Mouse (Mus musculus): ENCODE results near the gene Ngp. TPM values are rescaled to one million over a fixed set of nuclear protein-coding genes. Genes with fewer than 3 reads are reported as not detected.
A peak's percentile ranks its signal among the peaks of the same experiment; 100 is the strongest.
"Not testable (repeated sequence)": the region's sequence is repeated elsewhere in the genome, so short reads cannot be mapped to it uniquely, and the experiment has no call there.

The Ngp gene
- polyA plus RNA-seq (2015; fragmentation: Nextera tagmentation; extraction: Ambion mirVana), result 4.2 and 9.6 TPM in 2 replicates

GRCm38 (mm10) chr9:110419511-110420112, at the start of gene Ngp:
TSS of gene Ngp (plus strand) at chr9:110419747.
- Histone ChIP-seq H3K4me1 (no peaks in the 10 kb centered on the region), H3K4me2 (no peak within 1 kb of the TSS), H3K4me3 (no peak within 1 kb of the TSS), H3K9ac (no peak within 1 kb of the TSS), H3K27me3 (no peaks in the 10 kb centered on the region), H3K27ac (no peak within 1 kb of the TSS), H3K9me3 (no peaks in the 10 kb centered on the region), H3K36me3 (no peaks in the 10 kb centered on the region)
- WGBS, result 85% methylated on average over 12 of the region's 12 CpGs
- no peak for ATAC-seq (ENCODE audit: insufficient number of reproducible peaks, low FRiP score, low TSS enrichment, low read depth)

GRCm38 (mm10) chr9:110369860-110370259, 49.7 kb upstream of the Ngp start:
- H3K9ac ChIP-seq, result no peak overlapping the region
- no peak for ATAC-seq (ENCODE audit: insufficient number of reproducible peaks, low FRiP score, low TSS enrichment, low read depth)
- peaks cover 43% of the 10 kb centered on the region for H3K36me3 ChIP-seq
- no peak overlapping the region for H3K4me2 ChIP-seq
- H3K27ac ChIP-seq, result no peak overlapping the region
- H3K4me1 ChIP-seq, result no peaks in the 10 kb centered on the region
- 59% methylated on average over 3 of the region's 3 CpGs for WGBS
- no peaks in the 10 kb centered on the region for H3K9me3 ChIP-seq
- no peak overlapping the region for H3K4me3 ChIP-seq
- H3K27me3 ChIP-seq, result no peaks in the 10 kb centered on the region

- no peak overlapping the region for H3K27ac ChIP-seq
- H3K27me3 ChIP-seq, result no peaks in the 10 kb centered on the region
- H3K36me3 ChIP-seq, result peaks cover 56% of the 10 kb centered on the region
- no peak overlapping the region for H3K4me3 ChIP-seq
- 89% methylated on average over 13 of the region's 13 CpGs for WGBS
- H3K4me2 ChIP-seq, result no peak overlapping the region
- H3K9me3 ChIP-seq, result no peaks in the 10 kb centered on the region
- no peak for ATAC-seq (ENCODE audit: insufficient number of reproducible peaks, low FRiP score, low TSS enrichment, low read depth)
- H3K9ac ChIP-seq, result no peak overlapping the region
- no peaks in the 10 kb centered on the region for H3K4me1 ChIP-seq
Observed at GRCm38 (mm10) chr9:110373871-110374270, 45.7 kb upstream of the Ngp start.

GRCm38 (mm10) chr9:110375668-110376067, 43.9 kb upstream of the Ngp start:
- peaks cover 65% of the 10 kb centered on the region for H3K36me3 ChIP-seq
- H3K27ac ChIP-seq, result no peak overlapping the region
- H3K4me2 ChIP-seq, result no peak overlapping the region
- no peak for ATAC-seq (ENCODE audit: insufficient number of reproducible peaks, low FRiP score, low TSS enrichment, low read depth)
- H3K4me3 ChIP-seq, result no peak overlapping the region
- no peaks in the 10 kb centered on the region for H3K27me3 ChIP-seq
- no peaks in the 10 kb centered on the region for H3K9me3 ChIP-seq
- no peaks in the 10 kb centered on the region for H3K4me1 ChIP-seq
- H3K9ac ChIP-seq, result no peak overlapping the region
- 88% methylated on average over 3 of the region's 3 CpGs for WGBS

GRCm38 (mm10) chr9:110377655-110378054, 41.9 kb upstream of the Ngp start:
- H3K4me1 ChIP-seq; H3K9ac ChIP-seq; H3K27ac ChIP-seq; H3K9me3 ChIP-seq; H3K4me3 ChIP-seq; H3K27me3 ChIP-seq; ATAC-seq (ENCODE audit: insufficient number of reproducible peaks, low FRiP score, low TSS enrichment, low read depth); H3K4me2 ChIP-seq: not testable (repeated sequence)
- 85% methylated on average over 15 of the region's 15 CpGs for WGBS
- peaks cover 72% of the 10 kb centered on the region for H3K36me3 ChIP-seq

GRCm38 (mm10) chr9:110379361-110379760, 40.2 kb upstream of the Ngp start:
- Histone ChIP-seq H3K9ac (no peak overlapping the region), H3K4me3 (no peak overlapping the region), H3K9me3 (no peaks in the 10 kb centered on the region), H3K4me2 (no peak overlapping the region), H3K27ac (no peak overlapping the region), H3K27me3 (no peaks in the 10 kb centered on the region), H3K36me3 (peaks cover 77% of the 10 kb centered on the region), H3K4me1 (peaks cover 3% of the 10 kb centered on the region; the same call in 1 of the 2 replicates)
- no peak for ATAC-seq (ENCODE audit: insufficient number of reproducible peaks, low FRiP score, low TSS enrichment, low read depth)
- 90% methylated on average over 8 of the region's 8 CpGs for WGBS

GRCm38 (mm10) chr9:110380662-110381061, 38.9 kb upstream of the Ngp start:
- H3K27ac ChIP-seq, result no peak overlapping the region
- 0 out of 2 replicates have a peak overlapping the region, but pooled peaks have one; percentile 3 for H3K4me2 ChIP-seq
- no peak for ATAC-seq (ENCODE audit: insufficient number of reproducible peaks, low FRiP score, low TSS enrichment, low read depth)
- WGBS, result 45% methylated on average over 21 of the region's 21 CpGs
- no peak overlapping the region for H3K9ac ChIP-seq
- peaks cover 88% of the 10 kb centered on the region for H3K36me3 ChIP-seq
- no peak overlapping the region for H3K4me3 ChIP-seq
- H3K4me1 ChIP-seq, result peaks cover 3% of the 10 kb centered on the region; the same call in 1 of the 2 replicates
- no peaks in the 10 kb centered on the region for H3K27me3 ChIP-seq
- H3K9me3 ChIP-seq, result no peaks in the 10 kb centered on the region

- Histone ChIP-seq H3K36me3 (peaks cover 90% of the 10 kb centered on the region), H3K27me3 (no peaks in the 10 kb centered on the region), H3K27ac (no peak overlapping the region), H3K9me3 (no peaks in the 10 kb centered on the region), H3K4me1 (peaks cover 3% of the 10 kb centered on the region; the same call in 1 of the 2 replicates), H3K9ac (no peak overlapping the region), H3K4me2 (no peak overlapping the region), H3K4me3 (no peak overlapping the region)
- ATAC-seq (ENCODE audit: insufficient number of reproducible peaks, low FRiP score, low TSS enrichment, low read depth), result no peak
- 76% methylated on average over 12 of the region's 12 CpGs for WGBS
Observed at GRCm38 (mm10) chr9:110381292-110381691, 38.3 kb upstream of the Ngp start.

- Histone ChIP-seq H3K9ac (no peak overlapping the region), H3K4me2 (no peak overlapping the region), H3K27me3 (no peaks in the 10 kb centered on the region), H3K27ac (no peak overlapping the region), H3K36me3 (peaks cover 92% of the 10 kb centered on the region), H3K9me3 (no peaks in the 10 kb centered on the region), H3K4me3 (no peak overlapping the region), H3K4me1 (peaks cover 3% of the 10 kb centered on the region; the same call in 1 of the 2 replicates)
- whole genome bisulfite sequencing, result 82% methylated on average over 7 of the region's 7 CpGs
- no peak for ATAC-seq (ENCODE audit: insufficient number of reproducible peaks, low FRiP score, low TSS enrichment, low read depth)
Observed at GRCm38 (mm10) chr9:110384369-110384929, 35.1 kb upstream of the Ngp start.

GRCm38 (mm10) chr9:110388011-110388410, 31.5 kb upstream of the Ngp start:
- Histone ChIP-seq H3K9me3 (no peaks in the 10 kb centered on the region), H3K9ac (no peak overlapping the region), H3K4me1 (no peaks in the 10 kb centered on the region), H3K4me2 (no peak overlapping the region), H3K27ac (no peak overlapping the region), H3K36me3 (peaks cover 99% of the 10 kb centered on the region), H3K4me3 (no peak overlapping the region), H3K27me3 (no peaks in the 10 kb centered on the region)
- 94% methylated on average over 7 of the region's 7 CpGs for WGBS
- no peak for ATAC-seq (ENCODE audit: insufficient number of reproducible peaks, low FRiP score, low TSS enrichment, low read depth)

- Histone ChIP-seq H3K9me3 (no peaks in the 10 kb centered on the region), H3K4me2 (no peak overlapping the region), H3K36me3 (peaks cover 90% of the 10 kb centered on the region), H3K4me1 (no peaks in the 10 kb centered on the region), H3K9ac (no peak overlapping the region), H3K4me3 (no peak overlapping the region), H3K27me3 (no peaks in the 10 kb centered on the region), H3K27ac (no peak overlapping the region)
- 95% methylated on average over 3 of the region's 3 CpGs for WGBS
- no peak for ATAC-seq (ENCODE audit: insufficient number of reproducible peaks, low FRiP score, low TSS enrichment, low read depth)
Observed at GRCm38 (mm10) chr9:110390843-110391242, 28.7 kb upstream of the Ngp start.

GRCm38 (mm10) chr9:110393295-110393694, 26.3 kb upstream of the Ngp start:
- Histone ChIP-seq H3K4me1 (no peaks in the 10 kb centered on the region), H3K4me3 (no peak overlapping the region), H3K9me3 (no peaks in the 10 kb centered on the region), H3K27ac (no peak overlapping the region), H3K27me3 (no peaks in the 10 kb centered on the region), H3K4me2 (no peak overlapping the region), H3K9ac (no peak overlapping the region), H3K36me3 (peaks cover 83% of the 10 kb centered on the region)
- no peak for ATAC-seq (ENCODE audit: insufficient number of reproducible peaks, low FRiP score, low TSS enrichment, low read depth)
- 94% methylated on average over 4 of the region's 4 CpGs for WGBS

Measured in limb, embryonic 15.5 days (tissue).